Mouse (Mus musculus): ENCODE results near the gene Erbb3.

- TF ChIP-seq POLR2A (IDR thresholded peaks at IDR 0.05; ENCODE audit: control insufficient read depth, low read depth, low read length) = no peak
- no peak for TF ChIP-seq CTCF (IDR thresholded peaks at IDR 0.05; ENCODE audit: control insufficient read depth, insufficient read depth, insufficient replicate concordance, low read depth, low read length)
These were observed 2.9 kb downstream of the Erbb3 start for GRCm38 (mm10) chr10:128586546-128586945.

Data from testis, adult 2 months (tissue).